Mouse (Mus musculus) erythroblast, embryonic 14.5 days (primary cell): ENCODE measurements around the gene Mid1.
"Not testable (repeated sequence)": the region's sequence is repeated elsewhere in the genome, so short reads cannot be mapped to it uniquely, and the experiment has no call there.

Experiments
- GATA1 ChIP-seq: IDR thresholded peaks from 2 replicates; pipeline ENCODE4 v1.6.1; 2012; ENCODE audit warnings: low read length, inconsistent platforms, mixed read lengths
- TAL1 ChIP-seq: IDR thresholded peaks from 3 replicates; pipeline ENCODE4 v1.6.1; 2012; ENCODE audit warnings: low read length, inconsistent platforms, mixed read lengths

- TF ChIP-seq TAL1, GATA1: not testable (repeated sequence)
Measured at GRCm38 (mm10) chrX:169984853-169985252, 299.9 kb downstream of the Mid1 start.
